Mouse (Mus musculus): Measurements from ENCODE around the gene Mapt. TPM values are rescaled to one million over a fixed set of nuclear protein-coding genes. Genes with fewer than 3 reads are reported as not detected.

Mapt gene
- polyA plus RNA-seq, 1 experiment from 2014 or later, result 0.90 TPM

- H3K9ac ChIP-seq (ENCODE audit: low read depth, low read length), result no peak overlapping the region
- H3K4me3 ChIP-seq (ENCODE audit: low read depth, low read length), result no peak overlapping the region
- WGBS, result 59% methylated on average over 3 of the region's 3 CpGs
- no peaks in the 10 kb centered on the region for H3K9me3 ChIP-seq (ENCODE audit: control insufficient read depth, low read length)
- no peak overlapping the region for H3K4me2 ChIP-seq
- H3K27ac ChIP-seq (ENCODE audit: low read depth, low read length), result no peak overlapping the region
- H3K36me3 ChIP-seq (ENCODE audit: control insufficient read depth, insufficient read depth, low read length), result no peaks in the 10 kb centered on the region
- no peaks in the 10 kb centered on the region for H3K27me3 ChIP-seq (replicated peaks; ENCODE audit: control insufficient read depth, insufficient read depth, low read length)
- ATAC-seq (replicated peaks; ENCODE audit: low FRiP score) (peak; percentile 60), DNase-seq (ENCODE audit: low spot score) (no peak)
- peaks cover 15% of the 10 kb centered on the region for H3K4me1 ChIP-seq (replicated peaks; ENCODE audit: control insufficient read depth, insufficient read depth, low read length)
Measured at GRCm38 (mm10) chr11:104317631-104318030, 86.4 kb downstream of the Mapt start.

- no peaks in the 10 kb centered on the region for H3K36me3 ChIP-seq (ENCODE audit: control insufficient read depth, insufficient read depth, low read length)
Measured at GRCm38 (mm10) chr11:104318940-104319781, 88.0 kb downstream of the Mapt start.

GRCm38 (mm10) chr11:104320511-104320910 lies 89.3 kb downstream of the Mapt start:
- no peak overlapping the region for H3K4me3 ChIP-seq (ENCODE audit: low read depth, low read length)
- H3K27ac ChIP-seq (ENCODE audit: low read depth, low read length), result no peak overlapping the region
- no peaks in the 10 kb centered on the region for H3K9me3 ChIP-seq (ENCODE audit: control insufficient read depth, low read length)
- 54% methylated on average over 5 of the region's 5 CpGs for WGBS
- no peak for ATAC-seq (replicated peaks; ENCODE audit: low FRiP score)
- peaks cover 15% of the 10 kb centered on the region for H3K4me1 ChIP-seq (replicated peaks; ENCODE audit: control insufficient read depth, insufficient read depth, low read length)
- no peak overlapping the region for H3K9ac ChIP-seq (ENCODE audit: low read depth, low read length)
- no peak for DNase-seq (ENCODE audit: low spot score)
- no peaks in the 10 kb centered on the region for H3K36me3 ChIP-seq (ENCODE audit: control insufficient read depth, insufficient read depth, low read length)
- H3K4me2 ChIP-seq, result no peak overlapping the region
- no peaks in the 10 kb centered on the region for H3K27me3 ChIP-seq (replicated peaks; ENCODE audit: control insufficient read depth, insufficient read depth, low read length)

More at GRCm38 (mm10) chr11:104318940-104319781, 88.0 kb downstream of the Mapt start:
- Histone ChIP-seq H3K9me3 (ENCODE audit: control insufficient read depth, low read length) (no peaks in the 10 kb centered on the region), H3K4me3 (ENCODE audit: low read depth, low read length) (peak overlapping the region; percentile 40), H3K4me2 (peak overlapping the region; percentile 64), H3K4me1 (replicated peaks; ENCODE audit: control insufficient read depth, insufficient read depth, low read length) (peaks cover 15% of the 10 kb centered on the region), H3K27me3 (replicated peaks; ENCODE audit: control insufficient read depth, insufficient read depth, low read length) (no peaks in the 10 kb centered on the region), H3K27ac (ENCODE audit: low read depth, low read length) (no peak overlapping the region), H3K9ac (ENCODE audit: low read depth, low read length) (peak overlapping the region; percentile 39)
- 2% methylated on average over 24 of the region's 24 CpGs for WGBS
- peak; percentile 37 for ATAC-seq (replicated peaks; ENCODE audit: low FRiP score)
- peak; percentile 72 for DNase-seq (ENCODE audit: low spot score)

GRCm38 (mm10) chr11:104322142-104322541 lies 91.0 kb downstream of the Mapt start:
- ATAC-seq (replicated peaks; ENCODE audit: low FRiP score) (no peak), DNase-seq (ENCODE audit: low spot score) (no peak)
- H3K4me3 ChIP-seq (ENCODE audit: low read depth, low read length), result no peak overlapping the region
- no peaks in the 10 kb centered on the region for H3K27me3 ChIP-seq (replicated peaks; ENCODE audit: control insufficient read depth, insufficient read depth, low read length)
- 37% methylated on average over 4 of the region's 4 CpGs for WGBS
- no peak overlapping the region for H3K27ac ChIP-seq (ENCODE audit: low read depth, low read length)
- no peaks in the 10 kb centered on the region for H3K36me3 ChIP-seq (ENCODE audit: control insufficient read depth, insufficient read depth, low read length)
- H3K9me3 ChIP-seq (ENCODE audit: control insufficient read depth, low read length), result no peaks in the 10 kb centered on the region
- no peak overlapping the region for H3K9ac ChIP-seq (ENCODE audit: low read depth, low read length)
- H3K4me1 ChIP-seq (replicated peaks; ENCODE audit: control insufficient read depth, insufficient read depth, low read length), result peaks cover 15% of the 10 kb centered on the region
- no peak overlapping the region for H3K4me2 ChIP-seq

- no peaks in the 10 kb centered on the region for H3K9me3 ChIP-seq (ENCODE audit: control insufficient read depth, low read length)
- no peak for DNase-seq (ENCODE audit: low spot score)
- no peaks in the 10 kb centered on the region for H3K4me1 ChIP-seq (replicated peaks; ENCODE audit: control insufficient read depth, insufficient read depth, low read length)
- no peak overlapping the region for H3K9ac ChIP-seq (ENCODE audit: low read depth, low read length)
- no peak overlapping the region for H3K27ac ChIP-seq (ENCODE audit: low read depth, low read length)
- ATAC-seq (replicated peaks; ENCODE audit: low FRiP score), result no peak
- peaks cover 2% of the 10 kb centered on the region; the same call in 1 of the 2 replicates for H3K36me3 ChIP-seq (ENCODE audit: control insufficient read depth, insufficient read depth, low read length)
- 97% methylated on average over 1 of the region's 1 CpGs for WGBS
- H3K4me2 ChIP-seq, result no peak overlapping the region
- H3K4me3 ChIP-seq (ENCODE audit: low read depth, low read length), result no peak overlapping the region
- H3K27me3 ChIP-seq (replicated peaks; ENCODE audit: control insufficient read depth, insufficient read depth, low read length), result no peaks in the 10 kb centered on the region
Measured at GRCm38 (mm10) chr11:104327462-104327861, 96.3 kb downstream of the Mapt start.

GRCm38 (mm10) chr11:104327946-104328345 lies 96.8 kb downstream of the Mapt start:
- ATAC-seq (replicated peaks; ENCODE audit: low FRiP score) (no peak), DNase-seq (ENCODE audit: low spot score) (no peak)
- Histone ChIP-seq H3K4me3 (ENCODE audit: low read depth, low read length) (no peak overlapping the region), H3K4me1 (replicated peaks; ENCODE audit: control insufficient read depth, insufficient read depth, low read length) (no peaks in the 10 kb centered on the region), H3K27me3 (replicated peaks; ENCODE audit: control insufficient read depth, insufficient read depth, low read length) (no peaks in the 10 kb centered on the region), H3K9me3 (ENCODE audit: control insufficient read depth, low read length) (no peaks in the 10 kb centered on the region), H3K27ac (ENCODE audit: low read depth, low read length) (no peak overlapping the region), H3K36me3 (ENCODE audit: control insufficient read depth, insufficient read depth, low read length) (peaks cover 2% of the 10 kb centered on the region; the same call in 1 of the 2 replicates), H3K4me2 (no peak overlapping the region), H3K9ac (ENCODE audit: low read depth, low read length) (no peak overlapping the region)
- WGBS, result 89% methylated on average over 6 of the region's 6 CpGs

GRCm38 (mm10) chr11:104329185-104329926 lies 98.2 kb downstream of the Mapt start:
- no peak overlapping the region for H3K27ac ChIP-seq (ENCODE audit: low read depth, low read length)
- H3K4me3 ChIP-seq (ENCODE audit: low read depth, low read length), result no peak overlapping the region
- ATAC-seq (replicated peaks; ENCODE audit: low FRiP score) (no peak), DNase-seq (ENCODE audit: low spot score) (no peak)
- H3K36me3 ChIP-seq (ENCODE audit: control insufficient read depth, insufficient read depth, low read length), result peaks cover 8% of the 10 kb centered on the region
- H3K27me3 ChIP-seq (replicated peaks; ENCODE audit: control insufficient read depth, insufficient read depth, low read length), result no peaks in the 10 kb centered on the region
- no peak overlapping the region for H3K9ac ChIP-seq (ENCODE audit: low read depth, low read length)
- 77% methylated on average over 11 of the region's 11 CpGs for WGBS
- no peaks in the 10 kb centered on the region for H3K4me1 ChIP-seq (replicated peaks; ENCODE audit: control insufficient read depth, insufficient read depth, low read length)
- no peaks in the 10 kb centered on the region for H3K9me3 ChIP-seq (ENCODE audit: control insufficient read depth, low read length)
- H3K4me2 ChIP-seq, result no peak overlapping the region

GRCm38 (mm10) chr11:104330151-104330550 lies 99.0 kb downstream of the Mapt start:
- H3K9ac ChIP-seq (ENCODE audit: low read depth, low read length), result no peak overlapping the region
- H3K9me3 ChIP-seq (ENCODE audit: control insufficient read depth, low read length), result no peaks in the 10 kb centered on the region
- ATAC-seq (replicated peaks; ENCODE audit: low FRiP score), result no peak
- H3K4me3 ChIP-seq (ENCODE audit: low read depth, low read length), result no peak overlapping the region
- H3K4me2 ChIP-seq, result no peak overlapping the region
- H3K4me1 ChIP-seq (replicated peaks; ENCODE audit: control insufficient read depth, insufficient read depth, low read length), result no peaks in the 10 kb centered on the region
- DNase-seq (ENCODE audit: low spot score), result no peak
- no peak overlapping the region for H3K27ac ChIP-seq (ENCODE audit: low read depth, low read length)
- 79% methylated on average over 4 of the region's 4 CpGs for WGBS
- H3K36me3 ChIP-seq (ENCODE audit: control insufficient read depth, insufficient read depth, low read length), result peaks cover 16% of the 10 kb centered on the region
- H3K27me3 ChIP-seq (replicated peaks; ENCODE audit: control insufficient read depth, insufficient read depth, low read length), result no peaks in the 10 kb centered on the region

Data from liver, embryonic 11.5 days (tissue).